Mouse (Mus musculus): Measurements from ENCODE around the gene Dph3.

GRCm38 (mm10) chr14:32131836-32132235 is 46.3 kb upstream of the Dph3 start:
- no peak for TF ChIP-seq MAX (IDR thresholded peaks at IDR 0.05)
- TF ChIP-seq CTCF (IDR thresholded peaks at IDR 0.05; ENCODE audit: control insufficient read depth, insufficient read depth, insufficient read length) = no peak
- no peak for TF ChIP-seq MYOG (IDR thresholded peaks at IDR 0.05; ENCODE audit: control insufficient read depth, extremely low read depth, insufficient read length)

Data from C2C12 (cell line).